24 mouse cellular contexts compared by ENCODE assay signal in the genomic region with DNA sequence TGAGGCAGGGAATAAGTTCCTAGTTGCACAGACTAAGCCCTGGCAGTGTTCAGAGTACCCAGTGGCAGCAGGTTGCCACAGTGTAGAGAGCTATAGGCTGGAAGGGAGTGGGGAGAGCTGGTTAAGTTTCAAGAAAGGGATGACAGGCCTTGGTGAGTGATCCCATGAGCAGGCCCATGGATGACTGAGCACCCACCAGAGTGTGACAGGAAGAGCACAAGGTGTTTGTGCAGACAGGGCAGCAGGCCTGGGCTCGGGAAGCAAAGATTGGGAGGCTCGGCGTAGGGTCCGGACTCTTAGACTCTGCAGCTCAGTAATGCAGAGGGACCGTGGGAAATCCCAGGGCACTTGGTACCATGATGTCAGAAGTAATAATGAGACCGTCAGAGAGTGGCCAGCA. TPM values are rescaled to one million over a fixed set of nuclear protein-coding genes. Genes with fewer than 3 reads are reported as not detected.
DNase-seq lines count a peak whose midpoint lies in the region; ATAC-seq and TF ChIP-seq lines count a peak whose summit lies in the region.
"Had no signal": no experiment of that assay in that cellular context is flagged by ENCODE, and none has a peak within 500 bp of the region (broad histone marks: within the 10 kb centered on the region; RNA-seq: fewer than 3 reads in every experiment).

No protein-coding gene starts in this region.

- no peaks in the 10 kb centered on the region for H3K36me3 ChIP-seq in midbrain, embryonic 10.5 days
- no peaks in the 10 kb centered on the region for H3K36me3 ChIP-seq in midbrain, postnatal 0 days (ENCODE audit: insufficient read depth, low read length)
- H3K36me3 ChIP-seq: embryonic facial prominence, embryonic 10.5 days; embryonic facial prominence, embryonic 15.5 days; hindbrain, embryonic 12.5 days; limb, embryonic 13.5 days; lung, embryonic 15.5 days; midbrain, embryonic 12.5 days had no signal

- no peak for DNase-seq in midbrain, embryonic 10.5 days (ENCODE audit: low spot score)
- DNase-seq in midbrain, postnatal 0 days (ENCODE audit: low spot score) = no peak
- peak; percentile 74 for DNase-seq in kidney, adult 9 months
- DNase-seq in kidney, postnatal 10 days = peak; percentile 66
- no peak for DNase-seq in heart, postnatal 4 days
- DNase-seq in neural tube, embryonic 10.5 days (ENCODE audit: extremely low spot score, low spot score) = no peak
- no peak for DNase-seq in urinary bladder, postnatal 10 days (ENCODE audit: low spot score)
- DNase-seq: adrenal gland, postnatal 25 days; cerebellum, adult 18-20 months; cerebellum, postnatal 14 days; gastrocnemius, postnatal 14 days; heart, postnatal 14 days; spleen, adult 18-20 months; thymus, postnatal 25 days had no signal

- no peaks in the 10 kb centered on the region for H3K27me3 ChIP-seq in midbrain, embryonic 10.5 days (ENCODE audit: low read depth, poor library complexity, severe bottlenecking)
- H3K27me3 ChIP-seq in midbrain, postnatal 0 days (ENCODE audit: insufficient read depth, low read length) = 0 out of 2 replicates have a peak, but pooled peaks cover 3% of the 10 kb centered on the region
- H3K27me3 ChIP-seq: embryonic facial prominence, embryonic 15.5 days; hindbrain, embryonic 12.5 days; limb, embryonic 13.5 days; lung, embryonic 15.5 days had no signal

- no peaks in the 10 kb centered on the region for H3K9me3 ChIP-seq in midbrain, embryonic 10.5 days (replicated peaks)
- no peaks in the 10 kb centered on the region for H3K9me3 ChIP-seq in midbrain, postnatal 0 days (ENCODE audit: low read length)
- H3K9me3 ChIP-seq: embryonic facial prominence, embryonic 10.5 days; embryonic facial prominence, embryonic 15.5 days; hindbrain, embryonic 12.5 days; lung, embryonic 15.5 days had no signal

- H3K9ac ChIP-seq in midbrain, postnatal 0 days (replicated peaks; ENCODE audit: low read length, poor library complexity, severe bottlenecking) = no peak overlapping the region
- H3K9ac ChIP-seq: embryonic facial prominence, embryonic 15.5 days; hindbrain, embryonic 12.5 days; limb, embryonic 13.5 days; lung, embryonic 15.5 days; midbrain, embryonic 12.5 days had no signal

- H3K4me3 ChIP-seq in midbrain, embryonic 10.5 days = no peak overlapping the region
- H3K4me3 ChIP-seq in midbrain, postnatal 0 days (ENCODE audit: low read depth, low read length) = no peak overlapping the region
- H3K4me3 ChIP-seq: embryonic facial prominence, embryonic 10.5 days; embryonic facial prominence, embryonic 15.5 days; hindbrain, embryonic 12.5 days; layer of hippocampus, adult 2 months; left cerebral cortex, adult 2 months; limb, embryonic 13.5 days; lung, embryonic 15.5 days; midbrain, embryonic 12.5 days had no signal

- no peak for TF ChIP-seq CTCF in midbrain, postnatal 0 days (IDR thresholded peaks at IDR 0.05)

- WGBS in midbrain, embryonic 10.5 days = 70% methylated on average over 6 of the region's 6 CpGs
- WGBS in midbrain, postnatal 0 days = 62% methylated on average over 6 of the region's 6 CpGs

- no peak for ATAC-seq in midbrain, postnatal 0 days (ENCODE audit: low FRiP score)

- H3K4me1 ChIP-seq in midbrain, embryonic 10.5 days = peaks cover 31% of the 10 kb centered on the region
- no peaks in the 10 kb centered on the region for H3K4me1 ChIP-seq in midbrain, postnatal 0 days (ENCODE audit: insufficient read depth, low read length)
- H3K4me1 ChIP-seq: limb, embryonic 13.5 days; lung, embryonic 15.5 days had no signal

- peak overlapping the region; percentile 46; the same call in 1 of the 2 replicates for H3K27ac ChIP-seq in midbrain, embryonic 10.5 days (replicated peaks)
- H3K27ac ChIP-seq in midbrain, postnatal 0 days (ENCODE audit: low read depth, low read length) = no peak overlapping the region
- H3K27ac ChIP-seq: embryonic facial prominence, embryonic 10.5 days; embryonic facial prominence, embryonic 15.5 days; hindbrain, embryonic 12.5 days; layer of hippocampus, adult 2 months; left cerebral cortex, adult 2 months; limb, embryonic 13.5 days; lung, embryonic 15.5 days; midbrain, embryonic 12.5 days had no signal

- no peak overlapping the region for H3K4me2 ChIP-seq in midbrain, postnatal 0 days (ENCODE audit: low read depth, low read length, poor library complexity, severe bottlenecking)
- H3K4me2 ChIP-seq: embryonic facial prominence, embryonic 15.5 days; hindbrain, embryonic 12.5 days; limb, embryonic 13.5 days; liver, embryonic 11.5 days; lung, embryonic 15.5 days; midbrain, embryonic 12.5 days had no signal

RNA-seq across cellular contexts. Expression of a gene that starts 49.3 kb away (rescaled TPM):
- 18.6 and 22.4 TPM in 2 replicates for polyA plus RNA-seq in midbrain, embryonic 10.5 days (2016; fragmentation: Nextera tagmentation; extraction: Ambion mirVana)
- 101 and 115 TPM in 2 replicates for total RNA-seq in midbrain, postnatal 0 days (2014; rRNA removed)
- 44.4 and 47.4 TPM in 2 replicates for polyA plus RNA-seq in midbrain, postnatal 0 days (2015; fragmentation: Nextera tagmentation; extraction: Ambion mirVana)
- 10 to 100 TPM; 33.0 to 34.9 TPM for total RNA-seq in heart, postnatal 4 days (2021)
- total RNA-seq: MEL had no signal

Comparison
In these comparisons a context has a peak if more than half of its experiments do, and no peak if none do; other contexts are left out.
1. DNase-seq: peak in kidney, adult 9 months (single experiment) and kidney, postnatal 10 days (single experiment); none in midbrain, embryonic 10.5 days (single experiment), midbrain, postnatal 0 days (single experiment), heart, postnatal 4 days (single experiment), neural tube, embryonic 10.5 days (single experiment) and urinary bladder, postnatal 10 days (single experiment).